Mouse (Mus musculus) kidney, adult 2 months (tissue): ENCODE data around the gene Wasf1. TPM values are rescaled to one million over a fixed set of nuclear protein-coding genes. Genes with fewer than 3 reads are reported as not detected.

ENCODE experiments used
- DNase-seq: peaks from one replicate; pipeline ENCODE4 v3.0.0; 2021
- H3K27ac ChIP-seq: fragments of 200-500 bp; 2 replicates; pipeline ENCODE4 v1.5.1; 2012; ENCODE audit warnings: low read depth, low read length, control low read depth, inconsistent platforms; ENCODE audit not compliant: insufficient read depth
- H3K27me3 ChIP-seq: fragments of 200-500 bp; replicated peaks from 2 replicates; pipeline ENCODE4 v1.6.1; 2012; ENCODE audit warnings: mild to moderate bottlenecking, moderate library complexity, low read length, inconsistent platforms; ENCODE audit not compliant: control insufficient read depth, insufficient read depth
- H3K36me3 ChIP-seq: fragments of 200-500 bp; 2 replicates; pipeline ENCODE4 v1.6.1; 2012; ENCODE audit warnings: mild to moderate bottlenecking, moderate library complexity, low read length, inconsistent platforms; ENCODE audit not compliant: control insufficient read depth, insufficient read depth
- H3K4me1 ChIP-seq: fragments of 200-500 bp; 2 replicates; pipeline ENCODE4 v1.6.1; 2011; ENCODE audit warnings: low read length; ENCODE audit not compliant: control insufficient read depth, insufficient read depth
- H3K4me3 ChIP-seq: fragments of 200-500 bp; 2 replicates; pipeline ENCODE4 v1.5.1; 2011; ENCODE audit warnings: mild to moderate bottlenecking, low read depth, low read length, control low read depth; ENCODE audit not compliant: insufficient read depth
- CTCF ChIP-seq: fragments of 200-500 bp; conservative IDR thresholded peaks from 2 replicates; pipeline ENCODE4 v1.5.1; 2011; ENCODE audit warnings: low read depth, mild to moderate bottlenecking, control low read depth, low read length, moderate library complexity, mixed read lengths; ENCODE audit not compliant: insufficient read depth, insufficient read length
- POLR2A ChIP-seq: fragments of 200-500 bp; IDR thresholded peaks from one replicate; pipeline ENCODE4 v1.6.1; 2011; ENCODE audit warnings: low read depth, low read length, control low read depth
- WGBS: fragments of 180-500 bp; shearing (Covaris S2); methylation state at CpG from one replicate; pipeline ENCODE4 v1.1.7; 2018; 5-methylcytosine and 5-hydroxymethylcytosine counted together
- polyA plus RNA-seq: library from polyadenylated mRNA; depleted of rRNA; stranded (reverse); fragments of >200 nt; gene quantifications from 2 replicates; pipeline ENCODE4 v1.2.3, GENCODE M21; 2012

Gene Wasf1
- polyA plus RNA-seq, 1 experiment: 1.4 TPM

DNA sequence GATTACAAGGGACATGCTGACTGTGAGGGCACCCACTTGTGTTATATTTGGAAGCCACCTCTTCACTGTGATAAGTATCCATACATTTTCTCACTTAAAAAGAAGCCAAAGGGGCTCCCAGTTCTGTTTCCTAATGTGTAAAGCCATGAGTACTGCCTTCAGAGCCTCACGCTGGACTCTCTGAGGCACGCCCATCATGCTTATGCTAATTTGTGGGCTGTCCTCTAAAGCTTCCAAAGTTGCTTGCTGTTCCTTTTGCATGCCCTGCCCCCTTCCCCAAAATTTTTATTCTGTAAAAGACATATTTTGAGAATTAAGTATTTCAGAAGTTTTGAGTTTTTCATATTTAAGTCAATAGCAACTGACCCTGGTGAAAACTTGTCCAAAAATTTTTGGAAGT, 27.5 kb downstream of the Wasf1 start:
- H3K27me3 ChIP-seq: no peaks in the 10 kb centered on the region
- H3K4me1 ChIP-seq: no peaks in the 10 kb centered on the region
- H3K27ac ChIP-seq: no peak overlapping the region
- 71% methylated on average over 2 of the region's 2 CpGs for WGBS
- TF ChIP-seq POLR2A (no peak), CTCF (no peak)
- no peaks in the 10 kb centered on the region for H3K36me3 ChIP-seq
- no peak for DNase-seq
- no peak overlapping the region for H3K4me3 ChIP-seq

- no peak for TF ChIP-seq CTCF
- TF ChIP-seq POLR2A: no peak
- Histone ChIP-seq H3K27me3 (no peaks in the 10 kb centered on the region), H3K4me1 (no peaks in the 10 kb centered on the region), H3K4me3 (no peak overlapping the region), H3K36me3 (no peaks in the 10 kb centered on the region), H3K27ac (no peak overlapping the region)
- DNase-seq: no peak
- WGBS: 75% methylated on average over 2 of the region's 2 CpGs
These were observed 32.0 kb downstream of the Wasf1 start for GRCm38 (mm10) chr10:40915240-40915639.

DNA sequence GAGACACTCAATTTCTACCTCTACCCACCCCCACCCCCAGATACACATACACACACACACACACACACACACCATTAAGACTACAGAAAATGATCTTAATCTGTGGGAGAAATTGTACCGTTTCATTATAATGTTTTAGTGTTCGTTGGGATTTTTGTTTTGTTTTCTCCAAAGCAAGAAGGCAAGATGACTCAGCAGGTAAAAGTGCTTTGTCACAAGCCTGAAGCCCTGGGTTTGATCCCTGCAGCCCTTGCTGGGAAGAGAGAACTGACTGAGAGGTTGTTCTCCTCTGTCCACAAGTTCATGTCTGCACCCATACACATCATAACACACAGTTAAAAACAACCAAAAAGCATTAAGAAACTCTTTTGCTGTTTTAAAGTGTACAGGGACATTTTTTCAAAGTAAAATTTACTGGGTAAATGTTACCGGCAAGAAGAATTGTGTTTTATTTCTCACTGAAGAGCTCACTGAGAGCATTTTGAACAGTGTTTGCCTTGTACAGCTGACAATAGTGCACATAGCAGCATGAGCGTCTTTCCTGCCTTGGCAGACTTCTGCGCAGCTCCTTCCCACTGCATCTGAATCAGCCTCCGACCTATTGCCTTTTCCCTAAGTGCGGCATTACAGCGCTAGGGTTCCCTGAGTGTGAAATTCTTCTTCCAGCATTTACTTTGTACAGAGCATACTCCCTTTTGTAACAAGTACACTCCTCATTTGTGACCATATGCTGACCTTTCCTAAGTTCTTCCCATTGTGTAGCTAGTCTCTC, 35.6 kb downstream of the Wasf1 start:
- WGBS: 85% methylated on average over 8 of the region's 8 CpGs
- H3K4me3 ChIP-seq: no peak overlapping the region
- TF ChIP-seq CTCF (no peak), POLR2A (no peak)
- no peaks in the 10 kb centered on the region for H3K4me1 ChIP-seq
- no peak overlapping the region for H3K27ac ChIP-seq
- no peak for DNase-seq
- H3K27me3 ChIP-seq: no peaks in the 10 kb centered on the region
- H3K36me3 ChIP-seq: no peaks in the 10 kb centered on the region

DNA sequence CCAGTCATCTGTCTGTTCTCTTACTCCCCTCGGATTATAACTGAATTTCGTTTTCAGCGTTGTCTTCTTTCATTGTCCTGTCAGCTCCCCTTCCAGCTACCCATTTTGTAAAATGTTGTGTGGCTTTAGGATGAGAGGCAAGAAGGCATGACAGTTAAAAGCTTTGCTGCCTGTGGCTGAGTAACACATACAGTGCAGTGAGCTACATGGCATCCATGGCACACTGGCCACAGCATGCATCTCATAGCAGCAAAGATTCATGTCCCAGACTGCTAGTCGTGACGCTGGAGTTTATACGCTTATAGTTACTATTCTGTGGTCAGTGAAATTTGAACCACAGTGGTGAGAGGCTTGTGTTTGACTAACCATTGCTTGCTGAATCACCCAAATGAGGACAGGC, 36.2 kb downstream of the Wasf1 start:
- WGBS: 73% methylated on average over 6 of the region's 6 CpGs
- TF ChIP-seq CTCF: no peak
- TF ChIP-seq POLR2A: no peak

DNA sequence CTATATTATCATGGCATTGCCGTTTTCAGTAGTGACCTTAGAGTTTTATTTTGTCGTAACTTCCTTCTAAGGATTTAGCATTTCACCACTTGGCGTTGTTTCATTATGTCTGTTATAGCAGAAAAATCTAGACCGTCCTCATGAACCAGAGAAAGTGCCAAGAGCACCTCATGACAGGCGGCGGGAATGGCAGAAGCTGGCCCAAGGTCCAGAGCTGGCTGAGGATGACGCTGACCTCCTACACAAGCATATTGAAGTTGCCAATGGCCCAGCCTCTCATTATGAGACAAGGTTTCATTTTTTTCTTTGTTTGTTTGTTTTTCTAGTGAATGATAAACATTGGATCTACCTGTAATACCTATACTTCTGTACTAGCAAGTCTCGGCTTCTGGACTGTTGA, 49.7 kb downstream of the Wasf1 start:
- H3K4me1 ChIP-seq: no peaks in the 10 kb centered on the region
- no peak overlapping the region for H3K4me3 ChIP-seq
- TF ChIP-seq CTCF: no peak
- no peak for TF ChIP-seq POLR2A
- 93% methylated on average over 8 of the region's 8 CpGs for WGBS
- no peaks in the 10 kb centered on the region for H3K27me3 ChIP-seq
- no peaks in the 10 kb centered on the region for H3K36me3 ChIP-seq
- DNase-seq: no peak
- no peak overlapping the region for H3K27ac ChIP-seq

More for the DNA sequence above, 36.2 kb downstream of the Wasf1 start:
- Histone ChIP-seq H3K27ac (no peak overlapping the region), H3K36me3 (no peaks in the 10 kb centered on the region), H3K4me1 (no peaks in the 10 kb centered on the region), H3K27me3 (no peaks in the 10 kb centered on the region), H3K4me3 (no peak overlapping the region)
- no peak for DNase-seq

GRCm38 (mm10) chr10:40936160-40936726, 53.0 kb downstream of the Wasf1 start:
- Histone ChIP-seq H3K4me3 (no peak overlapping the region), H3K4me1 (no peaks in the 10 kb centered on the region), H3K36me3 (no peaks in the 10 kb centered on the region), H3K27me3 (no peaks in the 10 kb centered on the region), H3K27ac (no peak overlapping the region)
- TF ChIP-seq CTCF (no peak), POLR2A (no peak)
- WGBS: 81% methylated on average over 13 of the region's 13 CpGs
- no peak for DNase-seq

DNA sequence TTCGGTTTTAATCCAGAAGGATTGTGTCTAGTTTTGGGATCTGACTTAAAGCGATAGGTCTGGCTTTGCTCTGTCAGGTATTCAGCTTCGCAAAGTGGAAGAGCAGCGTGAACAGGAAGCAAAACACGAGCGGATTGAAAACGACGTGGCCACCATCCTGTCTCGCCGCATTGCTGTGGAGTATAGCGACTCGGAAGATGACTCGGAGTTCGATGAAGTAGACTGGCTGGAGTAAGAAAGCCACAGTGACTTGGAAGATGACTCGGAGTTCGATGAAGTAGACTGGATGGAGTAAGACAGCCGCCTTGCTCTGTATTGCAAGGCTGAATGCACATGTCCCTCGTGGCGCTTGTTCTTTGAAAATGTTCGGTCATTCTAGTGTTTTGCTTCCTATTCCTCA, 54.3 kb downstream of the Wasf1 start:
- WGBS: 92% methylated on average over 20 of the region's 20 CpGs
- TF ChIP-seq POLR2A (no peak), CTCF (no peak)
- Histone ChIP-seq H3K4me1 (no peaks in the 10 kb centered on the region), H3K27ac (no peak overlapping the region), H3K36me3 (no peaks in the 10 kb centered on the region), H3K4me3 (no peak overlapping the region), H3K27me3 (no peaks in the 10 kb centered on the region)
- no peak for DNase-seq
